Mouse (Mus musculus) ES-E14 (cell line): Measurements from ENCODE around the gene Trpv2.

Experiments
- CHD2 ChIP-seq: IDR thresholded peaks from 2 replicates; pipeline ENCODE4 v1.6.1; 2014; ENCODE audit warnings: mild to moderate bottlenecking, low read depth, low read length, inconsistent platforms
- HCFC1 ChIP-seq: IDR thresholded peaks from 2 replicates; pipeline ENCODE4 v1.6.1; 2012; ENCODE audit warnings: low read length, inconsistent platforms, borderline replicate concordance; ENCODE audit not compliant: insufficient read depth
- MAFK ChIP-seq: IDR thresholded peaks from 2 replicates; pipeline ENCODE4 v1.6.1; 2014; ENCODE audit warnings: mild to moderate bottlenecking, low read depth, low read length, inconsistent platforms; ENCODE audit not compliant: insufficient read depth
- ZC3H11A ChIP-seq: IDR thresholded peaks from 2 replicates; pipeline ENCODE4 v1.6.1; 2012; ENCODE audit warnings: low read depth, mild to moderate bottlenecking, inconsistent platforms, low read length, borderline replicate concordance
- ZNF384 ChIP-seq: IDR thresholded peaks from 2 replicates; pipeline ENCODE4 v1.6.1; 2012; ENCODE audit warnings: low read depth, low read length, inconsistent platforms

DNA sequence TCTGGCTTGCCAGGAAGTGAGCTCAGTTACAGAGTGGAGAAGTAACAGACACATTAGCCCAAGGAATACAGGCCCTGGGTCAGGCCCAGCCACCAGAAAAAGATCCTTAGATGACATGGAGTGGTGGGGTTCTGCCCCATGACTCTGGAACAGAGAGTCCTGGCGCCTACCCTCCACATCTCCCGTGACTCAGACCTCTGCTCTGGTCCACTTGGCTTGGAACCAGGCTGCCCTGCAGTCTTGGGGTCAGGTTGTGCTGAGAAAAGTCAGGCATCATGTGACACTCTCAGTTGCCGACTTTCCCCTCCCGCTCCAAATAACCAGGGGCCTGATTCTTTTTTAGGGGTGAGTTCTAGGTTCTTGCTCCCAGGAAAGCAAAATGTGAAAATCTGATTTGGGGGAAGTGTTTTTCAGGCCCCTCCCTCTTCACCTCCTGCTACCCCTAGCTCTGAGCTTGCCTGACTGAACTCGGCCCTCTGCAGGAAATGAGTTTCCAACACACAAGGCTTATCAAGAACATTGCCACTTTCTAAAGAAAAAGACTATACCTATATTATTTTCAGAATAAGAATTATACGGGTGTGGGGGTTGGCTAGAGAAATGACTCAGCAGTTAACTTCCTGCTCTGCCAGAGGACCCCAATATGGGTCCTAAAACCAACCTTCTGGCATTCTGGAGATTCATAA is 15.2 kb upstream of the Trpv2 start:
- TF ChIP-seq MAFK (no peak), HCFC1 (no peak), ZC3H11A (no peak), ZNF384 (no peak), CHD2 (no peak)
